Mouse (Mus musculus) intestine, postnatal 0 days (tissue): ENCODE results near the gene Mns1. TPM values are rescaled to one million over a fixed set of nuclear protein-coding genes. Genes with fewer than 3 reads are reported as not detected.

Source experiments
- ATAC-seq: fragments of 200-750 bp; cut with Nextera tagmentation; 2 replicates; pipeline ENCODE4 v1.8.0; 2017; ENCODE audit warnings: mild to moderate bottlenecking, moderate TSS enrichment, moderate library complexity
- H3K27ac ChIP-seq: fragments of 300-500 bp; sonication (generic); 2 replicates; pipeline ENCODE4 v1.5.1; 2014; ENCODE audit warnings: mild to moderate bottlenecking, low read depth, low read length, moderate library complexity
- H3K27me3 ChIP-seq: fragments of 300-500 bp; sonication (generic); replicated peaks from 2 replicates; pipeline ENCODE4 v1.6.1; 2014; ENCODE audit warnings: low read length, mixed read lengths; ENCODE audit not compliant: control insufficient read depth, insufficient read depth
- H3K36me3 ChIP-seq: fragments of 300-500 bp; sonication (generic); 2 replicates; pipeline ENCODE4 v1.6.1; 2014; ENCODE audit warnings: mild to moderate bottlenecking, moderate library complexity; ENCODE audit not compliant: control insufficient read depth, insufficient read depth
- H3K4me1 ChIP-seq: fragments of 300-500 bp; sonication (generic); replicated peaks from 2 replicates; pipeline ENCODE4 v1.6.1; 2014; ENCODE audit warnings: antibody characterized with exemption, low read length, mixed read lengths; ENCODE audit not compliant: control insufficient read depth, insufficient read depth
- H3K4me2 ChIP-seq: fragments of 300-500 bp; sonication (generic); replicated peaks from 2 replicates; pipeline ENCODE4 v1.6.1; 2014; ENCODE audit warnings: low read depth, mild to moderate bottlenecking, moderate library complexity
- H3K4me3 ChIP-seq: fragments of 300-500 bp; sonication (generic); 2 replicates; pipeline ENCODE4 v1.5.1; 2014; ENCODE audit warnings: low read depth, low read length
- H3K9ac ChIP-seq: fragments of 300-500 bp; sonication (generic); 2 replicates; pipeline ENCODE4 v1.6.1; 2014; ENCODE audit warnings: mild to moderate bottlenecking, low read depth, low read length
- H3K9me3 ChIP-seq: fragments of 300-500 bp; sonication (generic); 2 replicates; pipeline ENCODE4 v1.6.1; 2016; ENCODE audit warnings: mixed run types; ENCODE audit not compliant: control insufficient read depth
- CTCF ChIP-seq: sonication (generic); IDR thresholded peaks from 2 replicates; pipeline ENCODE4 v1.5.1; 2016; ENCODE audit warnings: low read depth, mild to moderate bottlenecking, control low read depth, antibody characterized with exemption, moderate library complexity
- WGBS: fragments of 180-500 bp; shearing (Covaris S2); extraction: QIAGEN DNeasy Blood & Tissue Kit; methylation state at CpG from one replicate; pipeline ENCODE4 v1.1.7; 2014; 5-methylcytosine and 5-hydroxymethylcytosine counted together
- polyA plus RNA-seq: library from polyadenylated mRNA; unstranded; fragments of >200 nt; fragmentation: Nextera tagmentation; extraction: Ambion mirVana; gene quantifications from 2 replicates; pipeline ENCODE4 v1.2.1, GENCODE M21; 2015

Gene Mns1
- 4.0 and 4.2 TPM in 2 replicates for polyA plus RNA-seq

- no peaks in the 10 kb centered on the region for H3K9me3 ChIP-seq
- no peaks in the 10 kb centered on the region for H3K36me3 ChIP-seq
- no peaks in the 10 kb centered on the region for H3K4me1 ChIP-seq
- TF ChIP-seq CTCF, result peak; percentile 35; the same call in 1 of the 2 replicates
- H3K4me3 ChIP-seq, result peak within 1 kb of the TSS; percentile 54
- H3K27ac ChIP-seq, result no peak within 1 kb of the TSS
- no peak within 1 kb of the TSS for H3K9ac ChIP-seq
- 3% methylated on average over 43 of the region's 43 CpGs for WGBS
- peak; percentile 96 for ATAC-seq
- H3K4me2 ChIP-seq, result peak within 1 kb of the TSS; percentile 89
- H3K27me3 ChIP-seq, result no peaks in the 10 kb centered on the region
These were observed at the start of gene Mns1 for GRCm38 (mm10) chr9:72437822-72438701. Gene Mns1, plus strand, starts transcription at chr9:72438011.

DNA sequence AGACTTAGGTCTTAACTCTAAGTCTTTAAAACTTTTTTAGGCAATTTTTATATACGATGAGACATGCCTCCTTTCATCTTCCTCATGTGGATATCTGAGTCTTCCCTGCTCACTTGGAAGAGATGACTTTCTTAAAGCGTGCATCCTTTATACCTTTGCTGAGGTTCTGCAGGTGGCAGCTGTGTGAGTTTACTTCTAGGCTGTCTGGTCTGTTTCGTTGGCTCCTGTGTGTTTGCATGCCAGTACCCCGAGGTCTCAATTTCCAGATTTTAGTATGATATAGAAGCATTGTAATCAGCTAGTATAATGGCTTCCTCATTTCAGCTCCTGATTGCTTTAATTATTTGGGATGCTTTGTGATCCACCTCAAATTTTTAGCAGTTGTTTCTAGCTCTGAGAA lies 48.9 kb upstream of the Mns1 start:
- WGBS, result 84% methylated on average over 4 of the region's 4 CpGs
- no peak for ATAC-seq
- no peaks in the 10 kb centered on the region for H3K27me3 ChIP-seq
- H3K4me1 ChIP-seq, result no peaks in the 10 kb centered on the region
- no peak overlapping the region for H3K4me2 ChIP-seq
- no peaks in the 10 kb centered on the region for H3K9me3 ChIP-seq
- TF ChIP-seq CTCF, result no peak
- no peak overlapping the region for H3K9ac ChIP-seq
- H3K4me3 ChIP-seq, result no peak overlapping the region
- H3K27ac ChIP-seq, result no peak overlapping the region
- no peaks in the 10 kb centered on the region for H3K36me3 ChIP-seq

- no peak overlapping the region for H3K4me2 ChIP-seq
- no peak overlapping the region for H3K9ac ChIP-seq
- 81% methylated on average over 14 of the region's 14 CpGs for WGBS
- H3K36me3 ChIP-seq, result no peaks in the 10 kb centered on the region
- H3K4me1 ChIP-seq, result no peaks in the 10 kb centered on the region
- no peak for ATAC-seq
- no peaks in the 10 kb centered on the region for H3K27me3 ChIP-seq
- no peak for TF ChIP-seq CTCF
- no peaks in the 10 kb centered on the region for H3K9me3 ChIP-seq
- H3K4me3 ChIP-seq, result no peak overlapping the region
- H3K27ac ChIP-seq, result no peak overlapping the region
These were observed 48.3 kb upstream of the Mns1 start for GRCm38 (mm10) chr9:72389431-72390002.

DNA sequence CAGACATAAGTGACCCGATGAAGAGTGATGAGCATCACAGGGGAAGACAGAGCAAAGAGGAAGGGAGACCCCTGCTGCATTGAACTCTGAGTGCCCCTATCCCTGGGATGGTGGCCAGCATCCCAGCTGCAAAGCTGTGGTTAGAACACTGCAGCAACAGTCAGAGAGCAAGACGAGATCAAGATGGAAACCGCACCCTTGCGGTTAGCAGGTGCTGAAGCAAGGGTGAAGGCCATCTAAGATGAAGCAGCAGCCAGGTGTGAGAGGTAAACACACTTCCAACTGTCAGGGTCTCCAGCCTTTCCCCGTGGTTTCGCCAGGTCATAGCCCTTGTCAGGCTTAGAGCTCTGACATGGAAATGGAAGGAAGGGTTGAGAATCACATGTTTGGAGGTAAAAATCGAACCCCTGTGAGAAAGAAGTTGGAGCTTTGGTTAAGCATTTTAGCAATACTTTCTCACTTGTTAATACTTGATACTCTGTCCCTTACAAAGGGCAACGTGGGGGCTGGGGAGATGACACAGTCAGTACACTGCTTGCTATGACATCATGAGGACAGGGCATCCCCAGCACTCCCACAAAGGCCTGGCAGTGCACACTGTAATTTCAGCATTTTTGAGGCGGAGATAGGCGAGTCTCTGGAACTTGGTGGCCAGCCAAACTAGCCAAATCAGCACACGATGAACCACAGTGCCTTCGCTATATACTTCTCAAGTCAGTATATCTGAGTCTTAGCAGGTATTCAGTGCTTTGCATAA lies 47.3 kb upstream of the Mns1 start:
- no peak for TF ChIP-seq CTCF

GRCm38 (mm10) chr9:72392686-72393085 lies 45.1 kb upstream of the Mns1 start:
- Histone ChIP-seq H3K4me3 (no peak overlapping the region), H3K4me1 (no peaks in the 10 kb centered on the region), H3K9ac (no peak overlapping the region), H3K4me2 (no peak overlapping the region), H3K27ac (no peak overlapping the region), H3K36me3 (no peaks in the 10 kb centered on the region), H3K9me3 (no peaks in the 10 kb centered on the region), H3K27me3 (no peaks in the 10 kb centered on the region)
- 86% methylated on average over 7 of the region's 7 CpGs for WGBS
- no peak for TF ChIP-seq CTCF
- no peak for ATAC-seq

More for the DNA sequence above, 47.3 kb upstream of the Mns1 start:
- no peak overlapping the region for H3K4me3 ChIP-seq
- 79% methylated on average over 12 of the region's 12 CpGs for WGBS
- no peak for ATAC-seq
- no peaks in the 10 kb centered on the region for H3K4me1 ChIP-seq
- no peaks in the 10 kb centered on the region for H3K36me3 ChIP-seq
- no peak overlapping the region for H3K27ac ChIP-seq
- H3K9me3 ChIP-seq, result no peaks in the 10 kb centered on the region
- H3K27me3 ChIP-seq, result no peaks in the 10 kb centered on the region
- no peak overlapping the region for H3K9ac ChIP-seq
- no peak overlapping the region for H3K4me2 ChIP-seq

DNA sequence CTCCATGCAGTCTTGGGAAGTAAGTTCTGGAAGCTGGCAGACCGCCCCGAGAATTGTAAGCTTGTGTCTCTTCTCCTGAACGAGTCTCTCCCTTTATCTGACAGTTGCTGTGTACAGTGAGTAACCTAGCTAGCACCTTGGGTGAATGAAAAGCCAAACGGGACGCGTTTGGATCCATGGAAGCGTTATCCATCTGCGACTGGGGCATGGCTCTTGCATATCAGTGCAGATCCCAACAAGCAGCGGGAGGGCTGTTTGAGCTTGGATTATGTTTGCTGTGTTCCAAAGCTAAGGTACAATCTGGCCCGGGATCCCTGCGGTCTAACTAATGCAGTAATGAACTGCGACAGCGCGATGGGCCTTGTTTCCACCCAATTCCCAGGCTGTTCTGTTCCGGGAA lies 44.6 kb upstream of the Mns1 start:
- no peaks in the 10 kb centered on the region for H3K36me3 ChIP-seq
- H3K4me1 ChIP-seq, result no peaks in the 10 kb centered on the region
- H3K9me3 ChIP-seq, result no peaks in the 10 kb centered on the region
- H3K4me3 ChIP-seq, result no peak overlapping the region
- TF ChIP-seq CTCF, result no peak
- WGBS, result 79% methylated on average over 15 of the region's 15 CpGs
- H3K27me3 ChIP-seq, result no peaks in the 10 kb centered on the region
- no peak overlapping the region for H3K27ac ChIP-seq
- no peak for ATAC-seq
- H3K9ac ChIP-seq, result no peak overlapping the region
- H3K4me2 ChIP-seq, result no peak overlapping the region
